Comparison of ENCODE assay signal across 8 mouse cellular contexts in the genomic region with DNA sequence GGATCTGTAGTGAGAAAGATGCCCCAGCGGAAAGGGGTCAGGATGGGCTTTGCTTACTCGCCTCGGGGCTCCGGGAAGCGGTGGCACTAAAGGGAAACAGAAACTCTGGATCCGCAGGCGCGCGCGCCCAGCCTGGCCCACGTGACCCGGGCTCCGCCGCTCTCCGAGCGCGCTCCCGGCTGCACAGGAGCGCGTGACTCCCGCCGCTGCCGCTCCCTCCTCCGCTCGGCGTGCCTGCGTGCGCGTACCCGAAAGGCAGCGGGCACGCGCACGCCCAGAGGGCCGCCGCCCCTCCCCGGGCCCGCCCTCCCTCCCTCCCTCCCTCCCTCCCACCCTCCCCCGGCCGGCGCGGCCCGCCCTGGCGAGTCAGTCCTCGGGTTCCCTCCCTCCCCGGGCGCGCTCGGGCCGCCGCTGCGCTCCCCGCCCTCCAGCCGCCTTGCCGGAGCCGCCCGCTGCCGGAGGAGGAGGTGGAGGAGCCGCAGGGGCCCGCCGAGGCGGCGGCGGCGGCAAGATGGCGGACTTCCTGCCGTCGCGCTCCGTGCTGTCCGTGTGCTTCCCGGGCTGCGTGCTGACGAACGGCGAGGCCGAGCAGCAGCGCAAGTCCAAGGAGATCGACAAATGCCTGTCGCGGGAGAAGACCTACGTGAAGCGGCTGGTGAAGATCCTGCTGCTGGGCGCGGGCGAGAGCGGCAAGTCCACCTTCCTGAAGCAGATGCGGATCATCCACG. TPM values are rescaled to one million over a fixed set of nuclear protein-coding genes. Genes with fewer than 3 reads are reported as not detected.
DNase-seq lines count a peak whose midpoint lies in the region; ATAC-seq and TF ChIP-seq lines count a peak whose summit lies in the region.

A gene (plus strand): TSS at position 369 of the 728 bp plus-strand sequence.

- peak within 1 kb of the TSS; percentile 96 for H3K4me3 ChIP-seq in bone marrow, adult 2 months (replicated peaks; ENCODE audit: control insufficient read depth, low read depth, low read length)
- peak within 1 kb of the TSS; percentile 92 for H3K4me3 ChIP-seq in embryonic facial prominence, embryonic 15.5 days (replicated peaks)
- H3K4me3 ChIP-seq in kidney, embryonic 14.5 days (ENCODE audit: low read length) = peak within 1 kb of the TSS; percentile 94
- H3K4me3 ChIP-seq in limb, embryonic 15.5 days = peak within 1 kb of the TSS; percentile 91

- H3K27me3 ChIP-seq in embryonic facial prominence, embryonic 15.5 days = no peaks in the 10 kb centered on the region
- H3K27me3 ChIP-seq in kidney, embryonic 14.5 days (ENCODE audit: control insufficient read depth, insufficient read depth, low read length) = no peaks in the 10 kb centered on the region
- H3K27me3 ChIP-seq in limb, embryonic 15.5 days = 0 out of 2 replicates have a peak, but pooled peaks cover 4% of the 10 kb centered on the region

- H3K4me2 ChIP-seq in embryonic facial prominence, embryonic 15.5 days (replicated peaks) = peak within 1 kb of the TSS; percentile 65
- H3K4me2 ChIP-seq in kidney, embryonic 14.5 days (replicated peaks; ENCODE audit: low read depth, low read length) = peak within 1 kb of the TSS; percentile 75
- H3K4me2 ChIP-seq in limb, embryonic 15.5 days = peak within 1 kb of the TSS; percentile 72

- H3K36me3 ChIP-seq in embryonic facial prominence, embryonic 15.5 days = peaks cover 5% of the 10 kb centered on the region; the same call in 1 of the 2 replicates
- H3K36me3 ChIP-seq in kidney, embryonic 14.5 days (ENCODE audit: control insufficient read depth, insufficient read depth, low read length) = peaks cover 22% of the 10 kb centered on the region; the same call in 1 of the 2 replicates
- peaks cover 12% of the 10 kb centered on the region for H3K36me3 ChIP-seq in limb, embryonic 15.5 days

- WGBS in bone marrow, adult 2 months = under 1% methylated on average over 61 of the region's 89 CpGs
- under 1% methylated on average over 41 of the region's 89 CpGs for WGBS in embryonic facial prominence, embryonic 15.5 days
- under 1% methylated on average over 45 of the region's 89 CpGs for WGBS in kidney, embryonic 14.5 days
- under 1% methylated on average over 52 of the region's 89 CpGs for WGBS in limb, embryonic 15.5 days

- TF ChIP-seq POLR2A in bone marrow, adult 2 months (IDR thresholded peaks at IDR 0.05; ENCODE audit: borderline replicate concordance, control insufficient read depth, low read depth, low read length) = peak; percentile 88; the same call in 1 of the 2 replicates

- DNase-seq in 416B (ENCODE audit: low read depth) = peak; percentile 87
- peak; percentile 91 to 93 for DNase-seq in heart, adult 9 months (ENCODE audit: low spot score in 2 of 2)
- peak; percentile 69 to 90 for DNase-seq in monocyte, adult 2 months (ENCODE audit: low read depth in 1 of 2, low spot score in 2 of 2)
- DNase-seq in spleen, postnatal 36 days (ENCODE audit: low spot score in 2 of 2) = peak; percentile 89 to 90

- no peaks in the 10 kb centered on the region for H3K9me3 ChIP-seq in embryonic facial prominence, embryonic 15.5 days (replicated peaks)
- no peaks in the 10 kb centered on the region for H3K9me3 ChIP-seq in kidney, embryonic 14.5 days (ENCODE audit: control insufficient read depth, low read length)
- H3K9me3 ChIP-seq in limb, embryonic 15.5 days = no peaks in the 10 kb centered on the region

- peak; percentile 85 for ATAC-seq in embryonic facial prominence, embryonic 15.5 days (ENCODE audit: insufficient number of reproducible peaks, low FRiP score, low TSS enrichment, low read depth)
- ATAC-seq in kidney, embryonic 14.5 days (ENCODE audit: low FRiP score, low TSS enrichment) = peak; percentile 74
- peak; percentile 82 for ATAC-seq in limb, embryonic 15.5 days (ENCODE audit: insufficient number of reproducible peaks, low FRiP score, low TSS enrichment, low read depth)

- peak within 1 kb of the TSS; percentile 100 for H3K27ac ChIP-seq in bone marrow, adult 2 months (ENCODE audit: control insufficient read depth, insufficient read depth, low read depth, low read length, poor library complexity)
- H3K27ac ChIP-seq in embryonic facial prominence, embryonic 15.5 days (replicated peaks) = peak within 1 kb of the TSS; percentile 96
- peak within 1 kb of the TSS; percentile 92 for H3K27ac ChIP-seq in kidney, embryonic 14.5 days (ENCODE audit: low read depth, low read length)
- peak within 1 kb of the TSS; percentile 96 for H3K27ac ChIP-seq in limb, embryonic 15.5 days

- TF ChIP-seq CTCF in bone marrow, adult 2 months (IDR thresholded peaks at IDR 0.05; ENCODE audit: control insufficient read depth, insufficient read depth, low read length) = no peak

- peak within 1 kb of the TSS; percentile 85 for H3K9ac ChIP-seq in embryonic facial prominence, embryonic 15.5 days
- peak within 1 kb of the TSS; percentile 91 for H3K9ac ChIP-seq in kidney, embryonic 14.5 days (ENCODE audit: low read depth, low read length)
- H3K9ac ChIP-seq in limb, embryonic 15.5 days = peak within 1 kb of the TSS; percentile 88

- peaks cover 5% of the 10 kb centered on the region; the same call in 1 of the 2 replicates for H3K4me1 ChIP-seq in bone marrow, adult 2 months (ENCODE audit: control insufficient read depth, insufficient read depth, low read length)
- H3K4me1 ChIP-seq in embryonic facial prominence, embryonic 15.5 days = peaks cover 57% of the 10 kb centered on the region
- H3K4me1 ChIP-seq in kidney, embryonic 14.5 days (ENCODE audit: control insufficient read depth, insufficient read depth, low read length) = peaks cover 27% of the 10 kb centered on the region; the same call in 1 of the 2 replicates
- H3K4me1 ChIP-seq in limb, embryonic 15.5 days = peaks cover 31% of the 10 kb centered on the region

RNA-seq across cellular contexts. Expression of the gene that starts here (rescaled TPM):
- 9.0 and 28.9 TPM in 2 replicates for polyA plus RNA-seq in bone marrow, adult 2 months (2011; ENCODE audit: insufficient read depth, insufficient read length, low replicate concordance, missing spikeins)
- 24.8 and 25.6 TPM in 2 replicates for polyA plus RNA-seq in embryonic facial prominence, embryonic 15.5 days (2015; fragmentation: Nextera tagmentation; extraction: Ambion mirVana)
- polyA plus RNA-seq in kidney, embryonic 14.5 days (2014; fragmentation: Nextera tagmentation; extraction: Ambion mirVana) = 19.0 and 31.0 TPM in 2 replicates
- 20.4 and 23.7 TPM in 2 replicates for polyA plus RNA-seq in limb, embryonic 15.5 days (2015; fragmentation: Nextera tagmentation; extraction: Ambion mirVana)

Comparison
In these comparisons a context has a peak if more than half of its experiments do, and no peak if none do; other contexts are left out.
1. Peak in every context shown above with its lines: DNase-seq, ATAC-seq, H3K4me3 ChIP-seq and H3K27ac ChIP-seq.